26 mouse cellular contexts compared by ENCODE assay signal in the genomic region with DNA sequence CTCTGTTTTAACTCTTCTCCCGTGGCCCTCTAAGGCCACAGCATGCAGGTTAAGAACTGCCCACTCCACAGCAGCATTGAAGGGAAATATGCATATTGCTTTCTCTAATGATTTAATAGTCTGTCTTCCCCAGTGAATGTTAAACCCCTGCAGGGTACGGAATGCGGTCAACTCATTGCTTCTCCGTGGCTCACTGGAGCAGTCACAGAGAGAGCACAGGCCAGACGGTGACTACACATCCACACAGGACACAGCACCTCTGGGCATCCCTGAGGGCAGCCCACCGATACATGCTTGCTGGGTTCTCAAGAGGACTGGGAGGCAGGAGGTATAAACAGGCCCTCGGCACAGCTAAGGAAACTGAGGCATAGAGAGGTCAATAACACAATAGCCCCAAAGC.
"Had no signal": no experiment of that assay in that cellular context is flagged by ENCODE, and none has a peak within 500 bp of the region (broad histone marks: within the 10 kb centered on the region; RNA-seq: fewer than 3 reads in every experiment).

No protein-coding gene starts in this region.

- ATAC-seq: forebrain, embryonic 13.5 days; forebrain, embryonic 14.5 days; forebrain, embryonic 15.5 days; forebrain, embryonic 16.5 days; forebrain, postnatal 0 days had no signal

- DNase-seq: cerebellum, adult 8-10 months; cerebellum, adult 9-10 months; cerebellum, adult 9-11 months; cerebellum, postnatal 25 days; cerebellum, postnatal 36 days; embryo, embryonic 11 days; forebrain, postnatal 0 days; gastrocnemius, adult 2 months; gastrocnemius, postnatal 10 days; gastrocnemius, postnatal 14 days; gastrocnemius, postnatal 25 days; gastrocnemius, postnatal 36 days; heart, adult 11 months; heart, adult 18-20 months; heart, adult 2 months had no signal

- H3K9me3 ChIP-seq: embryonic facial prominence, embryonic 10.5 days; embryonic facial prominence, embryonic 12.5 days; embryonic facial prominence, embryonic 13.5 days; embryonic facial prominence, embryonic 15.5 days; forebrain, embryonic 10.5 days; forebrain, embryonic 12.5 days; forebrain, embryonic 13.5 days; forebrain, embryonic 15.5 days had no signal

- H3K9ac ChIP-seq: embryonic facial prominence, embryonic 12.5 days; embryonic facial prominence, embryonic 13.5 days; embryonic facial prominence, embryonic 15.5 days; forebrain, embryonic 12.5 days; forebrain, embryonic 13.5 days; forebrain, embryonic 15.5 days; forebrain, postnatal 0 days had no signal

- H3K4me1 ChIP-seq: embryonic facial prominence, embryonic 12.5 days; embryonic facial prominence, embryonic 15.5 days; forebrain, embryonic 15.5 days had no signal

- H3K4me3 ChIP-seq: embryonic facial prominence, embryonic 10.5 days; embryonic facial prominence, embryonic 12.5 days; embryonic facial prominence, embryonic 13.5 days; embryonic facial prominence, embryonic 15.5 days; erythroblast, embryonic 14.5 days; forebrain, embryonic 10.5 days; forebrain, embryonic 12.5 days; forebrain, embryonic 13.5 days; forebrain, embryonic 15.5 days; gastrocnemius, adult 2 months; heart, adult 2 months had no signal

- H3K27me3 ChIP-seq: forebrain, embryonic 13.5 days; forebrain, embryonic 15.5 days had no signal

- H3K27ac ChIP-seq: embryonic facial prominence, embryonic 10.5 days; embryonic facial prominence, embryonic 12.5 days; embryonic facial prominence, embryonic 13.5 days; embryonic facial prominence, embryonic 15.5 days; forebrain, embryonic 10.5 days; forebrain, embryonic 12.5 days; forebrain, embryonic 13.5 days; forebrain, embryonic 15.5 days; gastrocnemius, adult 2 months; heart, adult 2 months had no signal

- H3K36me3 ChIP-seq: embryonic facial prominence, embryonic 10.5 days; embryonic facial prominence, embryonic 12.5 days; embryonic facial prominence, embryonic 13.5 days; embryonic facial prominence, embryonic 15.5 days; forebrain, embryonic 10.5 days; forebrain, embryonic 12.5 days; forebrain, embryonic 15.5 days had no signal

- H3K4me2 ChIP-seq: embryonic facial prominence, embryonic 12.5 days; embryonic facial prominence, embryonic 13.5 days; embryonic facial prominence, embryonic 15.5 days; forebrain, embryonic 12.5 days; forebrain, embryonic 13.5 days; forebrain, embryonic 15.5 days had no signal
